Mouse (Mus musculus) megakaryocyte, adult 5-6 weeks (primary cell): ENCODE results near the gene Gna15. TPM values are rescaled to one million over a fixed set of nuclear protein-coding genes. Genes with fewer than 3 reads are reported as not detected.

Experiments
- ATAC-seq: 2 replicates; pipeline ENCODE4 v1.8.0; 2016; ENCODE audit warnings: mild to moderate bottlenecking, inconsistent platforms; ENCODE audit not compliant: poor library complexity, severe bottlenecking
- total RNA-seq, 2 experiments: library from RNA; stranded (forward) in 1 of 2; stranded (reverse) in 1 of 2; fragments of 153-499, 151-499 nt in 1 of 2; fragments of 221-1000, 200-1000 nt in 1 of 2; gene quantifications; 2 replicates each; pipeline versions ENCODE4 v1.2.3 to v1.2.4; 2015 to 2017

Gna15 gene
- total RNA-seq, 2 experiments from 2014 or later: 31.5 to 34.3 TPM

- ATAC-seq: no peak
Observed at GRCm38 (mm10) chr10:81556282-81556681, 32.3 kb upstream of the Gna15 start.

GRCm38 (mm10) chr10:81553807-81554755 is 30.1 kb upstream of the Gna15 start:
- ATAC-seq: no peak

- ATAC-seq: no peak
Observed at GRCm38 (mm10) chr10:81553232-81553631, 29.2 kb upstream of the Gna15 start.

GRCm38 (mm10) chr10:81551597-81552102 is 27.6 kb upstream of the Gna15 start:
- peak; percentile 81 for ATAC-seq

- peak; percentile 61 for ATAC-seq
Observed at GRCm38 (mm10) chr10:81550257-81550656, 26.2 kb upstream of the Gna15 start.

- ATAC-seq: no peak
Observed at GRCm38 (mm10) chr10:81548944-81549343, 24.9 kb upstream of the Gna15 start.

- ATAC-seq: no peak
Observed at GRCm38 (mm10) chr10:81546788-81547571, 23.0 kb upstream of the Gna15 start.

- ATAC-seq: no peak
Observed at GRCm38 (mm10) chr10:81546332-81546731, 22.3 kb upstream of the Gna15 start.

GRCm38 (mm10) chr10:81545161-81545747 is 21.2 kb upstream of the Gna15 start, which contains the start of gene Gna11:
Gene Gna11 (minus strand): TSS chr10:81545190.
- peak; percentile 94 for ATAC-seq

- no peak; the same call in 1 of the 2 replicates for ATAC-seq
Observed at GRCm38 (mm10) chr10:81544296-81545160, 20.5 kb upstream of the Gna15 start.

- no peak for ATAC-seq
Observed at GRCm38 (mm10) chr10:81543633-81544032, 19.6 kb upstream of the Gna15 start.

- ATAC-seq: no peak
Observed at GRCm38 (mm10) chr10:81542727-81543460, 18.9 kb upstream of the Gna15 start.

GRCm38 (mm10) chr10:81541803-81542202 is 17.8 kb upstream of the Gna15 start:
- ATAC-seq: no peak

GRCm38 (mm10) chr10:81541363-81541762 is 17.3 kb upstream of the Gna15 start:
- no peak for ATAC-seq

GRCm38 (mm10) chr10:81538321-81539048 is 14.5 kb upstream of the Gna15 start:
- peak; percentile 28 for ATAC-seq

- no peak for ATAC-seq
Observed at GRCm38 (mm10) chr10:81537429-81537828, 13.4 kb upstream of the Gna15 start.

GRCm38 (mm10) chr10:81536734-81537133 is 12.7 kb upstream of the Gna15 start:
- peak; percentile 49; the same call in 1 of the 2 replicates for ATAC-seq

- no peak for ATAC-seq
Observed at GRCm38 (mm10) chr10:81534826-81535225, 10.8 kb upstream of the Gna15 start.

- ATAC-seq: peak; percentile 66
Observed at GRCm38 (mm10) chr10:81526779-81527178, 2.8 kb upstream of the Gna15 start.
